Mouse (Mus musculus) liver, embryonic 14.5 days (tissue): ENCODE measurements around the gene Pygm. TPM values are rescaled to one million over a fixed set of nuclear protein-coding genes. Genes with fewer than 3 reads are reported as not detected.

Experiments
- ATAC-seq: fragments of 200-750 bp; cut with Nextera tagmentation; 2 replicates; pipeline ENCODE4 v1.8.0; 2017; ENCODE audit warnings: moderate number of reproducible peaks, mild to moderate bottlenecking, moderate library complexity; ENCODE audit not compliant: insufficient read depth
- DNase-seq, 3 experiments: peaks; one replicate each; pipeline ENCODE4 v3.0.0-alpha.2; 2012 to 2013; ENCODE audit warnings: low read depth in 3 of 3, low spot score in 3 of 3
- H3K27ac ChIP-seq: fragments of 300-500 bp; sonication (generic); 2 replicates; pipeline ENCODE4 v1.5.1; 2014; ENCODE audit warnings: moderate library complexity, mild to moderate bottlenecking, control low read depth, inconsistent platforms
- H3K27me3 ChIP-seq: fragments of 300-500 bp; sonication (generic); 2 replicates; pipeline ENCODE4 v1.6.1; 2014; ENCODE audit warnings: mild to moderate bottlenecking, low read length, moderate library complexity; ENCODE audit not compliant: control insufficient read depth, insufficient read depth
- H3K36me3 ChIP-seq: fragments of 300-500 bp; sonication (generic); replicated peaks from 2 replicates; pipeline ENCODE4 v1.6.1; 2014; ENCODE audit warnings: low read depth; ENCODE audit not compliant: control insufficient read depth, insufficient read depth
- H3K4me1 ChIP-seq, 2 experiments: fragments of 200-500 bp in 1 of 2; fragments of 300-500 bp in 1 of 2; sonication (generic) in 1 of 2; replicated peaks; 2 replicates each; pipeline ENCODE4 v1.6.1; 2012 to 2014; ENCODE audit warnings: antibody characterized with exemption in 1 of 2, inconsistent platforms in 1 of 2, low read length in 1 of 2; ENCODE audit not compliant: control insufficient read depth in 2 of 2, insufficient read depth in 2 of 2
- H3K4me2 ChIP-seq: fragments of 300-500 bp; sonication (generic); 2 replicates; pipeline ENCODE4 v1.6.1; 2014; ENCODE audit warnings: low read depth, mild to moderate bottlenecking, control low read depth, moderate library complexity
- H3K4me3 ChIP-seq, 2 experiments: fragments of 200-500 bp in 1 of 2; fragments of 300-500 bp in 1 of 2; sonication (generic) in 1 of 2; 2 replicates each; pipeline ENCODE4 v1.5.1; 2012 to 2014; ENCODE audit warnings: low read depth in 2 of 2, low read length in 2 of 2, mild to moderate bottlenecking in 2 of 2, control low read depth in 1 of 2, inconsistent platforms in 1 of 2, moderate library complexity in 1 of 2; ENCODE audit not compliant: insufficient read depth in 1 of 2
- H3K9ac ChIP-seq: fragments of 300-500 bp; sonication (generic); replicated peaks from 2 replicates; pipeline ENCODE4 v1.6.1; 2014; ENCODE audit warnings: mild to moderate bottlenecking, control low read depth, moderate library complexity
- H3K9me3 ChIP-seq: fragments of 300-500 bp; sonication (generic); 2 replicates; pipeline ENCODE4 v1.6.1; 2016; ENCODE audit warnings: low read length, mixed read lengths; ENCODE audit not compliant: control insufficient read depth
- CTCF ChIP-seq: IDR thresholded peaks from 2 replicates; pipeline ENCODE4 v1.5.1; 2016; ENCODE audit warnings: antibody characterized with exemption, low read depth, control low read depth
- EP300 ChIP-seq: IDR thresholded peaks from 2 replicates; pipeline ENCODE4 v1.6.1; 2016; ENCODE audit warnings: antibody characterized with exemption, low read depth
- WGBS: fragments of 180-500 bp; shearing (Covaris S2); extraction: QIAGEN DNeasy Blood & Tissue Kit; methylation state at CpG from one replicate; pipeline ENCODE4 v1.1.7; 2014; ENCODE audit not compliant: insufficient replicate concordance; 5-methylcytosine and 5-hydroxymethylcytosine counted together
- polyA plus RNA-seq, 2 experiments: library from polyadenylated mRNA; depleted of rRNA in 1 of 2; stranded (reverse) in 1 of 2; unstranded in 1 of 2; fragments of >200 nt; fragmentation: Nextera tagmentation in 1 of 2; extraction: Ambion mirVana in 1 of 2; gene quantifications; 2 replicates each; pipeline versions ENCODE4 v1.2.1 to v1.2.3; 2012 to 2014

The Pygm gene
- polyA plus RNA-seq, 2 experiments: 1.2 TPM

- Histone ChIP-seq H3K9ac (no peak overlapping the region), H3K27ac (no peak overlapping the region), H3K4me2 (no peak overlapping the region), H3K4me1 (no peaks in the 10 kb centered on the region), H3K36me3 (peaks cover 96% of the 10 kb centered on the region), H3K27me3 (no peaks in the 10 kb centered on the region), H3K9me3 (no peaks in the 10 kb centered on the region), H3K4me3 (no peak overlapping the region)
- 57% methylated on average over 12 of the region's 12 CpGs for WGBS
- no peak for TF ChIP-seq EP300
- peak; percentile 88 for TF ChIP-seq CTCF
- ATAC-seq (peak; percentile 25; the same call in 1 of the 2 replicates), DNase-seq (peak; percentile 40 to 50 (median 42))
Observed at GRCm38 (mm10) chr19:6373539-6374400, 10.4 kb upstream of the Pygm start.

DNA sequence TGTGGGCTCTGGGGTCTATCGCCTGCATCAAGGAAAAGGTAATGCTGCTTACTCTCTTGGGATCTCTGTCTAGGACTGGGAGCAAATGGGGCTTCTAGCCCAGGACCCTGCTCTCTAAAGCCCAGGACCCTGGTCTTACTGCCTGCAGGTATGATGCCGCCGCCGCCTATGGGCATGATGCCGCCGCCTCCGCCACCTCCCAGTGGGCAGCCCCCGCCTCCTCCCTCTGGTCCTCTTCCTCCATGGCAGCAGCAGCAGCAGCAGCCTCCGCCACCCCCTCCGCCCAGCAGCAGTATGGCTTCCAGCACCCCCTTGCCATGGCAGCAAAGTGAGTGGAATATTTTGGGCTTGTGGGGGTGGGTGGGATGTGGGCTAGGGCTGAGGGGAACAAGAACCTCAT is 9.6 kb upstream of the Pygm start:
- Histone ChIP-seq H3K4me3 (no peak overlapping the region), H3K27ac (no peak overlapping the region), H3K4me1 (no peaks in the 10 kb centered on the region), H3K36me3 (peaks cover 90% of the 10 kb centered on the region), H3K9me3 (no peaks in the 10 kb centered on the region), H3K9ac (no peak overlapping the region), H3K27me3 (no peaks in the 10 kb centered on the region), H3K4me2 (no peak overlapping the region)
- TF ChIP-seq EP300 (no peak), CTCF (no peak)
- DNase-seq (no peak), ATAC-seq (no peak)
- WGBS: 98% methylated on average over 10 of the region's 10 CpGs

GRCm38 (mm10) chr19:6375423-6376254 is 8.6 kb upstream of the Pygm start:
- Histone ChIP-seq H3K4me2 (no peak overlapping the region), H3K27ac (no peak overlapping the region), H3K9ac (no peak overlapping the region), H3K9me3 (no peaks in the 10 kb centered on the region), H3K4me1 (no peaks in the 10 kb centered on the region), H3K4me3 (no peak overlapping the region), H3K36me3 (peaks cover 81% of the 10 kb centered on the region), H3K27me3 (no peaks in the 10 kb centered on the region)
- TF ChIP-seq CTCF: no peak
- TF ChIP-seq EP300: no peak
- ATAC-seq (no peak), DNase-seq (no peak)
- WGBS: 93% methylated on average over 42 of the region's 42 CpGs

DNA sequence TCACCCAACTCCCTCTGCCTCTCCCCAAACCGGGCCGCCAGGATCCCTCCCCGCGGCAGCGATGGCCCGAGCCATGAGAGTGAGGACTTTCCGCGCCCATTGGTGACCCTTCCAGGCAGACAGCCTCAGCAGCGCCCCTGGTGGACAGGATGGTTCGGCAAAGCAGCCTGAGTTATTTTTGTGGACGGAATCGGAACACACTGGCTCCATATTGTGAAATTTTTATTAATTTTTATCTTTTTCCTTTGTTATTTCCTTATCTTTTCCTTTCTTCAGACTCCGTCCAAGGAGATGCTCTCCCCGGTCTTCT is 8.0 kb upstream of the Pygm start:
- Histone ChIP-seq H3K9ac (no peak overlapping the region), H3K36me3 (peaks cover 75% of the 10 kb centered on the region), H3K27ac (no peak overlapping the region), H3K4me2 (no peak overlapping the region), H3K4me1 (no peaks in the 10 kb centered on the region), H3K4me3 (no peak overlapping the region), H3K9me3 (no peaks in the 10 kb centered on the region), H3K27me3 (no peaks in the 10 kb centered on the region)
- no peak for TF ChIP-seq EP300
- TF ChIP-seq CTCF: peak; percentile 86
- ATAC-seq (no peak), DNase-seq (no peak)
- WGBS: 80% methylated on average over 14 of the region's 14 CpGs

DNA sequence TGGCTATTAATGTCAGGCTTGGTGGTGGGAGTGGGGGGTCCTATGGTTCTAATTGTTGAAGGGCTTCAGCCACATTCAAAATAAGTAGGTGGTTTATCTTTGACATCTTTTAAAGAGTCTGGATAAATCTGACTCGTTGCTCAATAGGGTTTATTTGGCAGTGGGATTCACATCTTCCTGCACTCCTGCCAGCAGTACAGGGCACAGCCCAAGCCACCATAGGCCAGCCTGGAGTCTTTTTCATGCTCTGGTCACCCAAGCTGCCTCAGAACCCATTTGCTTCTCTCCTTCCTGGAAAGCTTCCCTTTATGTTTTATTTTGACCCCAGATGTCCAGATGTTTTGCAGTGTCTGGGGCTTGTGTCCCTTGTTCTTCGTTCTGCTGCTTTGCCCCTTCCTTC is 7.6 kb upstream of the Pygm start:
- Histone ChIP-seq H3K4me1 (no peaks in the 10 kb centered on the region), H3K4me2 (no peak overlapping the region), H3K27ac (no peak overlapping the region), H3K9ac (no peak overlapping the region), H3K4me3 (no peak overlapping the region), H3K36me3 (peaks cover 71% of the 10 kb centered on the region), H3K27me3 (no peaks in the 10 kb centered on the region), H3K9me3 (no peaks in the 10 kb centered on the region)
- no peak for TF ChIP-seq EP300
- TF ChIP-seq CTCF: no peak
- ATAC-seq (no peak), DNase-seq (no peak)
- WGBS: 72% methylated on average over 2 of the region's 2 CpGs
